Mouse (Mus musculus) mouse embryonic stem cell (cell line): ENCODE results near the gene Carns1.

Experiments used
- in situ Hi-C, 2 experiments: fragments of 300-500 bp; cut with MboI; formaldehyde crosslinking; loops; 1 replicate in 1 of 2; 3 replicates in 1 of 2; pipeline ENCODE4 v1.14.3; 2019 to 2020; ENCODE audit warnings: low sequenced_read_pairs in 2 of 2, low pct_unique_long_range_greater_than_20kb in 1 of 2, mixed read lengths in 1 of 2; ENCODE audit not compliant: unreplicated experiment in 1 of 2

Carns1 gene

DNA sequence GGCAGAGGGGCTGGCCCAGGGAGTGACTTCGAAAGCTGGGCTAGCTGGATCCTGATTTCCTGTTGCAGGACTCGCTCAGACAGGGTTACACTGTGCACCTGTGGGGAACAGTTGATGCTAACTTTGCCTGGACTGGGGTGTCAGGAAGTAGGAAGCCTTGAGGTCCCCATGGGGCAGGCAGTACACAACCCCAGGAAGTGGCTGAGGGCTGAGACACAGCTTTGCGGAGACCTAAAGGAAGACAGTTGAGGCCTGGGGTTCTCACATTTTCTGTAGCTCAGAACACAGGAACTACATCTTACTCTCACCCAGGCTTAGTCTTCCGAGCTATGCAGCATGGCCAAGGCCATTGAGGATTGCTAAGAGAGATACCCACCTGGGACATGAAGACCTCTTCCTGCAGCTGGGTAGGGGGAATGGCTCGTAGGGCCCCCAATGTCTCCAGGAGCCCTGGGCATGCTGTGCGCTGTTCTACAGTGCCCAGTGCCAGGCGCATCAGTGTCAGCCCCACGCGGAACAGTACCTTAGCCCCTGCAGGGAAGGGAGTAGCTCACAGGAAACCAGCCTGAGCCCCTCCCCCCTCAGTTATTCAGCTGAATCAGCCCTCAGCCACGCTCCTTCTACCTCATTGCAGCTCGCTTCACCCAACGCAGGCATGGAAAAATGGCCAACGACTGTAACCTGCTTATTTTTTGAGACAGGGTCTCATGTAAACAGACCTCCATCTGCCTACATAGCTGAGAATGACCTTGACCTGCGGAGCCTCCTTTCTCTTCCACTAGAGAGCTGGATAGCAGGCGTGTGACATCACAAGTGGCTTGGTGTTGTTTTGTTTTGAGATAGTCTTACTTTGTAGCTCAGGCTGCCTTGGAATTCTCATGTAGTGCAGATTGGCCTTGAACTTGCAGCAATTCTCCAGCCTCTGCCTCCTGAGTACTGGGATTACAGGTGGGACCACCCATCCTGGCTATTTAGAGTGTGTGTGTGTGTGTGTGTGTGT is 10.0 kb upstream of the Carns1 start:
- in situ Hi-C loops = no loop called here

DNA sequence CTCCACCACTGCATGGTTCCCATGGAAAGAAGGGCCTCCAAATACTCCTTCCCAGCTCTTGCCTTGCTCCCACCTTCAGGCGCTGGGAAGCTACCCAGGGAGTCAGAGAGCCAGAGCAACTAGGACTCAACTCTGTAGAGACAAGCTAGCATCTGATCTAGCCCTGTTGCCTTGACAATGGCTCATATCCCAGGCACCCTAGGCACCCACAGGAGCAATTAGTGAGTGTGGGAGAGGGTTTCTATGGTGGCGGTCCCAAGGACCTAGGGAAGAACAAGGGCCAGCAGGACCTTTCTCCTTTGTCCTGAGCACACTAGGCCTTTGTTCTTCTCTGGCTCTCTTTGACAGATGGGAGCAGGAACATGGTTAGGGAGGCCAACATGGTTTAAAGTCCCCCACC is 8.4 kb upstream of the Carns1 start:
- in situ Hi-C loops = no loop called here

DNA sequence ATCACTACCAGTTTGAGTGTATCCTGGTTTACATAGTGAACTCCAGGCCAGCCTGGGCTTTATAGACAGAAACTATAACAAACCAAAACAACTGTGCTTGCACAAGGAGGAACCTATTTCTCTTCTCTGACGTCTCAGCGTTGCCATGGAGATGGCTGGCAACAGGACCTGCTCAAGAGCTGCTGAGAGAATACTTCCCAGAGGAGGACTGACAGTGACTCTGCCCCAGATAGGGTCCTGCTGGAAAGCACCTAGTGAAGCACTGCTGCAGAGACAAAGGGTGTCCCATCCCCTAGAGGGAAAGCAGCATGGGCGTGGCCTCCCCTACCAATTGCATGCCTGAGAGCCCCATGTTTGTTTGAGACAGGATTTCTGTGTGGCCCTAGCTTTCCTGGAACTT is 6.6 kb upstream of the Carns1 start:
- in situ Hi-C loops = no loop called here

DNA sequence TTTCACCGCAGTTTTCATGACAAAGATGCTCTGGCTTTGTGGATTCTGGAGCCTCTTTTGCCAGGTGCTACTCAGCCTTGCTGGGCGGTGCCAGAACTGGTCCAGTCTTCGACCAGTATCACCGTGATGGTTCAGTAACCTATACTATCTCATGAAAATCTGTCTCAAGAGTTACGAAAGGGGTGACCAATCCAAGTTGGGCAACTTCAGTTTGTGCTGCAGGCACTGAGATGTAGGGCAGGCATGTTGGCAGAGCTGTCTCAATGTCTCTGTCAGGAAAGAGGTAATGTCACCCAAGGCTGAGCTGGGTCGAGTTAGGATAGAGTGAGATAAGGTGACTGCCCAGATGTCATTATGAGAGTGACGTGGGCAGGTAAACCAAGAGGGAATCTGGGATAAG is 5.1 kb upstream of the Carns1 start:
- in situ Hi-C loops = no loop called here

DNA sequence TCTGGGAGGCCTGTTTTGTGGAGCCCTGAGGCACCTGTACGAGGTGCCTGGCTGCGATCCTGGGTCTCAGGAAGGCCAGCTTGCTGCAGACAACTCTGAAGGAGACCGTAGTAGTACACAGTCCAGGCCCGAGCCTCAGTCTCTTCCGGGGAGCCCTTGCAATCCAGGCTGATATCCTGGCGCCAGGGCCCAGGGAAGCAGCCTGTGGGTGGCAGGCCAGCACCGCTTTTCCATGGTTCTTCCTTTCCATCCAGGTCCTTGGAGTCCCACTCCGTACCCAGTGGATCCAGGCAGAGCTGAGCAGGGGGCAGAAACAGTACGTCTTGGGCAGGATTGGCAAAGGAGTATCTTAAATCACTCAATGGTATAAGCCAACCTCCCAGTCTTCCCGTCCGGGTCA is 2.4 kb downstream of the Carns1 start:
- in situ Hi-C loops = no loop called here

DNA sequence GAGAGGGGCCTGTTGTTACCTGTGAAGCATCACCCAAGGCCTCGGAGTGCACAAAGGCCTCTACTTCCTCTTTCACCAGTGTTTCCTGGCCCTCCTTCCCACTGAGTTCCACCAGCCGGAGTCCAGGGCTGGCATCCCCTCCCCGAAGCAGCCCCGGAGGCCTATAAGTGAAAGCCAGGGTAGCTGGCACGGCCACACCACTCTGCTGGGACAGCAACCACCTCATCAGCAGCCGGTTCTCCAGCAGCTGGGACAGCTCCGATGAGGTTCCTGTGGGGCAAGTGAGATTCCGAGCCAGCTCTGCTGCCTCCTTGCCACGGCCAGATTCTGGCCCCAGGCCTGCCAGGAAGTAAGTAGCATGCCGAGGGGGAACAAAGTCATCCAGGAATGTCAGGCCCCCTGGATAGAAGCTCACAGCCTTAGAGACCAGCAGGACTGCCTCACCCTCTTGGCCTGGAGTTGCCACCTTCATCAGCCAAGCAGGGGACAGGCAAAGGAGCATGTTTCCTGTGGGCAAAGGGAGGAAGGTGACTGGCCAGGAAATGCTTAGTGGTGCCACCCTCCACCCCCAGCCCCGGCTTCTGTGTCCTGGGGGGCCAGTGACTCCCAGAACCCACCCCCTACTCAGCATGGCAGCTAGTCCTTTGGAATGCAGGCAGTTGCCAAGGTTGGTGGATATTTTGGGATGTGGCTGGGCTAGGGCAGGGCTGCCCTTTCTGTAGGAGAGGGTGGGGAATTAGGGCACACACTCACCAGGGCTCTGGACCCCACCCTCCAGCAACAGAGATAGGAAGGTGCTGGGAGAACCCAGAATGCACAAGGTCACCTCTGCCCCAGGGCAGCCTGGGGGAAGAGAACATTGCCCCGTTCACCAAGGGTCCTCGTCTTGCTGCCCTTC is 3.6 kb downstream of the Carns1 start:
- in situ Hi-C loops = no loop called here

DNA sequence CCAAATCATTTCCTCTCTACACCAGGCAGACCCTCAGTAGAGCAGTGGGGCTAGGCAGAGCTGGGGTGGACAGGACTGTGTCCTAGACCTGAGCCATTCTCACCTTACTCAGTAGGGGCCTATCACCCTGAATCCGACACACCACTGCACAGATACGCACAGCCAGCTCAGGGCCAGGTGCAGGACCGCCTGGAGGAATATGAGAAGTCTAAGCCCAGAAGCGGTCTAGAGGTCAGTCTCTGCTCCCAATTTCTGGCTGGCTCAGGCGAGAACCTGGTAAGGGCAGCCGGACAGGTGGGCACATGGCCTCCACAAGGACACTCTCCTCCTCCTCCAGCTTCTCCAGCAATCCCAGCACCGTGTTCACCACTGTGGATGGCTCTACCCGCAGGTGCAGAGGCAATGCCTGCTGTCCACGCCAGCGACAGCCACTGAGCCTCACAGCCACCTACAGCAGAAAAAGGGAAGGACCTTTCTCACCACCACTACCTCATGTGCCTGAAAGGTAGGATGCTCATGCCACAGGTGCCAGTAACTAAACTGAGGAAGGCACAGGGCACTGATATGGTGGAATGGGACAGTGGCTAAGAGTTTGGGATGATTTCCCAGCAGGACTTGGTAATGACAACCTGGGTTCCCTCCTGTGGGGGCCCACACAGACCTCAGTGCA is 4.4 kb downstream of the Carns1 start:
- in situ Hi-C loops = no loop called here

DNA sequence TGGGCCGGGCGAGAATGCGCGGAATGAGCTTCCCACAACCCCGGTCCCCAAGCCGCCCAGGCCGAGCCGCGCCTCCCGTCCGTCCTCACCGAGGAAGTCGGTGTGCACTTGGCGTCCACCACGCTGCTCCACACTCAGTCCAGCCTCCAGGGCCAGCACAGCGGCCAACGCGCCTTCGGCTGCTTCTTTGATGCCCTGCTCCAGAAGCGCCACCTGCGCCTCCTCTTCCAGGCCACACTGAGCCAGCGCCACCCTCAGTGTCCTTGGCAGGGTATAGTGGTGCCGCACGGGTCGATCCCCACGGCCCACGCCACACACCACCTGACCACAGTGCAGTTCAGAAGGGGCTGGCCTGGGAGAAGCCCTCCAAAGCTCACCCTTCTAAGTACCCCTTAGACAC is 5.5 kb downstream of the Carns1 start:
- in situ Hi-C loops = no loop called here

DNA sequence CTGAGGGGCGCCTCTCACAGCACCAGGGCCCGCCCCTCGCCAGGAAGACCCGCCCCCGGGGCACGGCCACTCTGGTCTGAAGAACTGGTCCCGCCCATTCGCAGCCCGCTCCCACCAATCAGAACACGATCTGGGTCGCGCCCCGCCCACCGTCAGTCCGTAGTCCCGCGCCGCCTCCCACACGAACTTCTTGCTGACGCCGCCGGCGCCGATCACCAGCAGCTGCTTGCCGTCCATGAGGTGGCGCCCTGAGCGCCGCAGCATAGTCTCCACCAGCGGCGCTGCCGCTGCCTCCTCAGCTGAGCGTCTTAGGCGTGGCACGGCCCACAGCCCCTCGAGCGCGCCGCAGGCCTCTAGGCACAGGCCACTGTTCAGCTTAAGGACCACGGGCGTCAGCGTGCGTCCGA is 5.9 kb downstream of the Carns1 start:
- in situ Hi-C loops = no loop called here

DNA sequence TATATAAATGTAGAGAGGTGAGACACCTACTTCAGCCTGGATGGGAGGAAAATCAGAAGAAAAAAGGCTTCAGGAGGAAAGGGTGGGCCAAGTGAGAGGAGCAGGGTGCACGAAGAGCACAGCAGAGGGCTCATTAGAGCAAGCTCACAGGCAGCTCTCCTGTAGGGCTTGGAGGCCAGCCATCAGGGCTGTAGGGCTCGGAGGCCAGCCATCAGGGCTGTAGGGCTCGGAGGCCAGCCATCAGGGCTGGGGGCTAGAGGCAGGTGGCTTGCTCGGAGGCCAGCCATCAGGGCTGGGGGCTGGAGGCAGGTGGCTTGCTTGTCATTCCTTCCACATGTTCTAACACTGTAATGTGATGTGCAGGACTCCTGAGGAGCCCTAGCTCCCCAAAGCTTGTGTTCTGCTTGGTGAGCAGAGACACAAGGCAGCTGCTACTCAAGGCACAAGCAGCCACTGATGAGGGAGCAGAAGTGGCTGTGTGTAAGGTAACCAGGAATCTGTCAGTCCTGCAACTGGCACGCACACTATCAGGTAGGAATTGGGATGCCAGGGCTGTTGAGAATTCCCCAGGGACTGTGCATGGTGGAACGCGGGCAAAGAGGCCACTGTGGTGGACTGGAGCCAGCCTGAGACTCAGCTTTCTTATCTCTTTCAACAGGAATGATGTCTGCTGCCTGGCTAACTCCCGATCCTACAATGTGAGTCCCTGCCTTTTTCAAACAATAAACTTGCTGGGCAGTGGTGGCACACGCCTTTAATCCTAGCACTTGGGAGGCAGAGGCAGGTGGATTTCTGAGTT is 8.4 kb downstream of the Carns1 start:
- in situ Hi-C loops = no loop called here

DNA sequence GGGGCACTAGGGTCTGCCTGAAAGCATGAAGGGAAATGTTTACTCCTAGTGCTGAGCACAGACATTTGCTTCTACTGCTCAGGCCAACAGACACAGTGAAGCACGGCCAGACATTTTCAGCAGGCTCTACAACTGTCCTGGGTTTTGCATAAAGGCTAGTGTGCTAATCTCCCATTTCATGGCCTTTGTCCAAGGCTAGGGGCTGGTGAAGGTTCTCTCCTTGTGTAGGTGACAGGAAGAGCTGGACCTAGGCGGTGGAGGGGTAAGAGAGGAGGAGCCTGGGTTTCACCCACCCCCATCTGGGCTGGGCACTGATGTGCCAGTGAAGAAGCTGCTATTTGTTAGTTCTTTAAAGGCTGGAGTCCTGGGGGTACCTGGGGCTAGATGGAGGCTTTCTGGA is 10.6 kb downstream of the Carns1 start:
- in situ Hi-C loops = no loop called here

DNA sequence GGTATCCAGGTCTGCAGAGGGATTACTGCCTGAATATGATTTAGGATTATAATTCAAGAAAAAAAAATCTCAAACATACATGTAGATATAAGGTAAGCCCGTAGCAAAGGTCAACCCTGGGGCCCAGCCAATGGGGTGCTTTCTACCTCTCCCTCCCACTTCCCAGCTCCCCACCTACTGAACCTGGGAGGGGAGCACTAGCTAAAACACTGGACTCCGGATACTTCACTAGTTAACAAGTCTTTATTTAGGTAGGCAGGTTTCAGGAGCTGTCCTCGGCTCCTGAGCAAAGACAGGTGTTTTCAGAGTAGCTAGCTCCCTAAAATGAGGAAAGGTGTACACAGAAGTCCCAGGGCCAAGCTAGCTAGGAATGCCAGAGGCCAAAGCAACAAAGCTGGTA is 11.2 kb downstream of the Carns1 start:
- in situ Hi-C loops = no loop called here

DNA sequence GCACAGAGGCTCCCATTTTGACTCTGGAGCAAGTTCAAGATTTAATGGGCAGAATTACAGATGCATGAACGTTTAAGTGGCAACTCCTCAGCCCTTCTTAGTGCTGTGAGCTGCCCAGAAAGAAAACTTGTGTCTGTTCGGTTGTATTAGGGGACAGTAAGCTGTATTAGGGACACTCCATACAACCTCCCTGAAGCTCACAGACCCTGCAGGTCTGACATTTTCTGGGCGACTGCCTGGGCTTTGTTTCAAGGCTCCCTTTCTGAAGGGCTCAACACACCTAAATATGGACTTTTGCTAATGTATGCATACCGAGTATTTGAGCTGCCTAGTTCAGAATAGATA is 11.8 kb downstream of the Carns1 start:
- in situ Hi-C loops = no loop called here

DNA sequence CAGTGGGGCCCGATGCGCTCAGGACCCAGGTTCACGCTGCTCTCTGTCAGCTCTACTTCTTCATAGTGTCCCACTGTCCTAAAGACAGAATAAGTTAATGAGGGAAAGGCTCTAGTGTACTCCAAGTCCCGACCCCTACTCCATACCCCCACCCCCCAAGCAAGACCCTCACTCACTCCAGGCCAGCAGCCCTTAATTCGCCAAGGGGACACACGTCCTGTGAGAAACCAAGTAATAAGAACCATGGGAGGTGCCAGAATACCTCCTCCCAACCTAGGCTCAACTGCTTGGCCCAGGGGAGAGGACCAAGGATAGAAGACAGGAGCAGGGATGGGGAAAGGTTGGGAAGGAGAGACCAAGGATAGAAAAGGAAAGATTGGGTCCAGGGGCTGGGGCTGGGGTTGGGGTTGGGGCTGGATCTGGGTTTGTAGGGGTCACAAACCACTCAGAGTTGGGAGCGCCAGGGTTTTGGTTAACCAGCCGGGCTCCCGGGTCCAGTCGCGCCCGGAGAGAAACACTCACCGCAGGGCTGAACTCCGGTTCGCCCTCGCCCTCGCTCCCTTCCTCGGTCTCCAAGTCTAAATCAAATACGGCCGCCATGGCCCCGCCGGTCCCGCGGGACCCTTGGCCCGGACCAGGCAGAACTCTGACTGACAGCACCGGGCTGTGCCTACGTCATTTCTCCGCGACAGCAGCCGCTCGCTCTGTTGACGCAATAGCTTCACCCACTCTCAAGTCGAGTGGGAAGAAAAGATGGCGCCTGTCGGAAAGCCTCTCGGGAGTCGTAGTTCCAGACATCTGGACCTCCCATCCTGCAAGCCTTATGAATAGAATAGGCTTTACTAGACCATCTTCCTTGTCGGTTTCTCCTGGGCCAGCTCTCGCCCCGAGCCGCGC is 12.4 kb downstream of the Carns1 start, which contains the start of gene Rps6kb2:
Rps6kb2 (minus strand) TSS at position 709 of the 897 bp plus-strand sequence.
- in situ Hi-C loops = no loop called here

DNA sequence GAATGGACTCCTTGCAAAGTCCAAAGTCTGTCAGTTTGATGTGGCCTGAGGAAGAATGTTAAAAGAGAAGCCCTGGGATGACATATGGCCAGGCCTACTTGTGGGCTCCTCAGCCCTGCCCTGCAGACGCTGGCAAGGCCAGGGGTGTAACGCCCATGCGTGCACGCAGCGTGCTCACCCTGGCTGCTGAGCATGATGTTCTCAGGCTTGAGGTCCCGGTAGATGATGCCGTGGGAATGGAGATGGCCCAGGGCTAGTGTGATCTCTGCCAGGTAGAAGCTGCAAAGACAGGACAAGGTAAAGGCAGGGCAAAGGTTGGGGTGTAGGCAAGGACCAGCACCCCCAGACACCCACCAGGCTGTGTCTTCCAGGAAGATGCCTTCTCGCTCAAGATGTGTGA is 16.2 kb downstream of the Carns1 start:
- in situ Hi-C loops = no loop called here

DNA sequence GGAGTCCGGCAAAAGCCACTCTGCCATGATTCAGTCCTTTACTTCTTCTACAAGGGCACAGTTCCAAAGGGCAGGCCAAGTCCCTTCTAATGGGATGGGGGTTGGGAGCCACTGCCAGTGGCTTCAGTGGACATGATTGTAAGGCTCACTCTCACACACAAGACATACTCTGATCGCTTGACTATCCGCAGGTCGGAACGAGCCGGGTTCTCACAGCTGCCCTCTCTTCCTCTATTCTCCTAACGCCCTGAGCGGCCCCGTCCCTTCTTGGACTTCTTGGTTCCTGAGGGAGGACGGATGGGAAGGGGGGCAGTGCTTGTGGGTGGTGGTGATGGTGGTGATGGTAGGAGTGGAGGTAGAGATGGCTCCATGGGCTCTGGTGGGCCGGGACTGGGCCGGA is 18.5 kb downstream of the Carns1 start:
- in situ Hi-C loops = no loop called here

DNA sequence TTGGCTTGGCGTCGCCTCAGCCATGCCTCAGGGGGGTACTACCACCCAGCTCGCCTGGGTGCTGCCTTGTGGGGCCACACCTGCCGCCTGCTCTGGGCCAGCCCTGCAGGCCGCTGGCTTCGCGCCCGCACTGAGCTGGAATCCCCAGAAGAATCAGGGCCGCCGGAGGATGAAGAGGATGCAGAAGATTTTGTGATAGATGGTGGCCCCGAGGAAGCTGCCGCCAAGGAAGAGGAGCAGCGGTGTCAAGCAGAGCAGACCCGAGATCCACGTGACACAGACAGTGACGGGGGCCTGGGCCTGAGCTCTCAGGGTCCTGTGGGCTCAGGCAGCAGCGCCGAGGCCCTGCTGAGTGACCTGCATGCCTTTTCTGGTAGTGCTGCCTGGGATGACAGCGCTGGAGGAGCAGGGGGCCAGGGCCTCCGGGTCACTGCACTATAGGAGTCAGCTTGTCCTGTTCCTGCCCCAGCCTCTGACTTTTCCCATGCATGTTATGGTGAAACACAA is 19.2 kb downstream of the Carns1 start:
- in situ Hi-C loops = no loop called here
